Mouse (Mus musculus): ENCODE measurements around the gene Tpst2.

DNA sequence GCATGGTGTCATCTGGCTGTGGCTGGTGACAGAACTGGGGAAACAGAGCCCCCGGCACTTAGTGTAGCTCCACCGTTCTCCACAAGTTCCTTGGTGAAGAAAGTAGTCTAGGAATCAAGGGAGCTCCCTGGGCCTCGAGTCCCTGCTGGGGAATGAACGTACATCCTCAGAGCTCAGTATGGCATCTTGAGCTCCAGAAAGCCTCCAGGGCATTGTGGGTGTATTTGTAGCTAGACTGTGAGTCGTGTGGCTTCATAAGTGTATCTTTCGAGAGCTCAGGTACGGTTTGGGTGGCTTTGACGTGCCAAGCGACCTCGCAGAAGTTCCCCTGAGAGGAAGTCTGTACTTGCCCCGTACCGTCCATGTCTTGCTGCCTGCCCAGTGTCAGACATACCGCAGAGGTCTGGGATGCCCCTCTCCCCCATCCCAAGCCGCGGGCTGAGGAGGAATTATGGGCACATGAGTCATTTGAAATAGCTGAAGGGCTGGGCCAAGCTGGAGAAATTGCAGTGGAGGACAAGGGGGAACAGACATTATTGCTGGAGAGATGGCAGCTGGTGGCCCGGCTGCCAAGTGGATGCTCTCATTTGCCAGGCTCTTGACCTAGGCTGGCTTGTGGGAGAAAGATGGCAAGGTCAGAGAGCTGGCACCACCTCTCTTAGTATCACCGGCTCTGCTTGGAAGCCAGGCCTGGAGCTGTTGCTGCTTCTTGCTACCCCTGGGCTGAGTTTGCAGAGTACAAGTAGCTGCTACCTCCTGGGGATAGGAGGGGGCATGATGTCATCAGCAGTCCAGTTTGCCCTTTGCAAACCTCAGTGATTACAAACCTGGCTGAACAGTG lies 2.9 kb downstream of the Tpst2 start:
- TF ChIP-seq GATA1 (IDR thresholded peaks at IDR 0.05; ENCODE audit: low read length) (no peak), TAL1 (IDR thresholded peaks at IDR 0.05; ENCODE audit: low read length) (no peak)

Measured in erythroblast, embryonic 14.5 days (primary cell).